Mouse (Mus musculus): ENCODE results near the gene 5730522E02Rik.

Gene 5730522E02Rik

GRCm38 (mm10) chr11:25770991-25771568, 439.5 kb downstream of the 5730522E02Rik start:
- DNase-seq, result no peak

- no peak for DNase-seq
These were observed 442.8 kb downstream of the 5730522E02Rik start for GRCm38 (mm10) chr11:25767584-25768333.

- DNase-seq, result peak; percentile 7
These were observed 457.2 kb downstream of the 5730522E02Rik start for GRCm38 (mm10) chr11:25753156-25753899.

- DNase-seq, result no peak
These were observed 458.1 kb downstream of the 5730522E02Rik start for GRCm38 (mm10) chr11:25752418-25752817.

GRCm38 (mm10) chr11:25747098-25747862, 463.3 kb downstream of the 5730522E02Rik start:
- DNase-seq, result no peak

GRCm38 (mm10) chr11:25743664-25744063, 466.9 kb downstream of the 5730522E02Rik start:
- DNase-seq, result no peak

- no peak for DNase-seq
These were observed 473.3 kb downstream of the 5730522E02Rik start for GRCm38 (mm10) chr11:25737255-25737654.

- DNase-seq, result no peak
These were observed 481.1 kb downstream of the 5730522E02Rik start for GRCm38 (mm10) chr11:25729476-25729875.

GRCm38 (mm10) chr11:25715447-25716321, 494.9 kb downstream of the 5730522E02Rik start:
- DNase-seq, result no peak

GRCm38 (mm10) chr11:25710559-25710958, 500.0 kb downstream of the 5730522E02Rik start:
- DNase-seq, result no peak

GRCm38 (mm10) chr11:25709892-25710291, 500.7 kb downstream of the 5730522E02Rik start:
- DNase-seq, result no peak

- no peak for DNase-seq
These were observed 506.0 kb downstream of the 5730522E02Rik start for GRCm38 (mm10) chr11:25704332-25705168.

- no peak for DNase-seq
These were observed 507.8 kb downstream of the 5730522E02Rik start for GRCm38 (mm10) chr11:25702791-25703190.

- DNase-seq, result no peak
These were observed 512.9 kb downstream of the 5730522E02Rik start for GRCm38 (mm10) chr11:25697508-25698193.

- no peak for DNase-seq
These were observed 514.4 kb downstream of the 5730522E02Rik start for GRCm38 (mm10) chr11:25696168-25696567.

GRCm38 (mm10) chr11:25684731-25685130, 525.8 kb downstream of the 5730522E02Rik start:
- DNase-seq, result peak; percentile 19

- DNase-seq, result no peak
These were observed 530.7 kb downstream of the 5730522E02Rik start for GRCm38 (mm10) chr11:25679856-25680255.

- no peak for DNase-seq
These were observed 536.4 kb downstream of the 5730522E02Rik start for GRCm38 (mm10) chr11:25674194-25674593.

- no peak for DNase-seq
These were observed 540.5 kb downstream of the 5730522E02Rik start for GRCm38 (mm10) chr11:25670018-25670417.

GRCm38 (mm10) chr11:25664562-25665104, 545.9 kb downstream of the 5730522E02Rik start:
- no peak for DNase-seq
